Mouse (Mus musculus) spleen, adult 2 months (tissue): ENCODE measurements around the gene Hoxd8.

ENCODE experiments used
- CTCF ChIP-seq: fragments of 200-500 bp; IDR thresholded peaks from 2 replicates; pipeline ENCODE4 v1.5.1; 2011; ENCODE audit warnings: mild to moderate bottlenecking, inconsistent platforms; ENCODE audit not compliant: insufficient read depth, insufficient read length, insufficient replicate concordance; ENCODE audit errors: extremely low read depth
- POLR2A ChIP-seq: fragments of 200-500 bp; IDR thresholded peaks from 2 replicates; pipeline ENCODE4 v1.6.1; 2011; ENCODE audit warnings: low read depth, low read length, inconsistent platforms

DNA sequence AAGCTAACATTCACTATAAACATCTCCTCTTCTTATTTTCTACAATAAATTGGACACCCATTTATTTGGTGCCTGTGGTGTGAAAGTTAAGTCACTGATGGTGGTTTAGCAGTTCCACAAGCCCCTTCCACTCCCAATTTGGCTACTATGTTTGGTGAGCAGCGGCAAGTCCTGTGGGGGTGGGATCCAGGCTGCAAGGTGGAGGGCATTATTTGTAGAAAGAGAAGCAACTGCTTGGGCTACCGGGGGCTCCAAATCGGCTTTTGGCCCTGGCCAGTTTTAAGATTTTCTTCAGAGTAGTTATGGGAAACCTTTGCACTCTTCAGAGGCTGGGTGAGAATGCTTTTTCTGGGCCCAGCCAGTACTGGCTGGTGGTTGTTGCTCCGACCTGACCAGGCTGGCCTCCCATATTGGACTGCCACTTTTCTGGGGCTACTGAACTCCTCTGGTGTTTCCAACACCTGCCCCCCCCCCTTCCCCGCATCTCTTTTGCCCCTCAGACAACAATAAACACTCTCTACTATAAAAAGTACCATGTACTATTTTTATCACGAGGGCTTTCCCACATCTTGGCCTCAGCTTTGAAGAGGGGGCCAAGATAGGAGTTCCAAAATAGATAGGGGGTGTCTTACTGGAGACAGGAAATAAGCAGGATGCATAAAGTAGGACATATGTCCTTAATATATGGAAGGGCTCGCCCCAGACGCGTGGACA, 27.5 kb downstream of the Hoxd8 start:
- TF ChIP-seq CTCF, result no peak
- no peak for TF ChIP-seq POLR2A
